Comparison of ENCODE assay signal across 8 mouse cellular contexts in genomic region chr5:24427285-24427633, GRCm38 (mm10). TPM values are rescaled to one million over a fixed set of nuclear protein-coding genes. Genes with fewer than 3 reads are reported as not detected.
DNase-seq lines count a peak whose midpoint lies in the region; ATAC-seq and TF ChIP-seq lines count a peak whose summit lies in the region.

No protein-coding gene starts in this region.

- no peak overlapping the region for H3K27ac ChIP-seq in heart, embryonic 16.5 days (ENCODE audit: low read length)
- H3K27ac ChIP-seq in embryonic facial prominence, embryonic 15.5 days (replicated peaks) = no peak overlapping the region
- no peak overlapping the region for H3K27ac ChIP-seq in liver, embryonic 12.5 days

- peaks cover 33% of the 10 kb centered on the region for H3K4me1 ChIP-seq in heart, embryonic 16.5 days (ENCODE audit: control insufficient read depth, insufficient read depth, low read length)
- peaks cover 63% of the 10 kb centered on the region for H3K4me1 ChIP-seq in E14TG2a.4 (replicated peaks; ENCODE audit: low read depth, low read length)
- peaks cover 50% of the 10 kb centered on the region for H3K4me1 ChIP-seq in embryonic facial prominence, embryonic 15.5 days
- peaks cover 59% of the 10 kb centered on the region for H3K4me1 ChIP-seq in liver, embryonic 12.5 days

- WGBS in heart, embryonic 16.5 days = 45% methylated on average over 12 of the region's 12 CpGs
- WGBS in embryonic facial prominence, embryonic 15.5 days = 22% methylated on average over 12 of the region's 12 CpGs
- WGBS in liver, embryonic 12.5 days (ENCODE audit: insufficient replicate concordance) = 26% methylated on average over 12 of the region's 12 CpGs

- peak overlapping the region; percentile 82; the same call in 1 of the 2 replicates for H3K9ac ChIP-seq in heart, embryonic 16.5 days (ENCODE audit: low read length)
- H3K9ac ChIP-seq in embryonic facial prominence, embryonic 15.5 days = no peak overlapping the region
- peak overlapping the region; percentile 35; the same call in 1 of the 2 replicates for H3K9ac ChIP-seq in liver, embryonic 12.5 days

- no peaks in the 10 kb centered on the region for H3K9me3 ChIP-seq in heart, embryonic 16.5 days (replicated peaks; ENCODE audit: control insufficient read depth, low read length)
- peaks cover 7% of the 10 kb centered on the region for H3K9me3 ChIP-seq in E14TG2a.4 (ENCODE audit: low read length)
- H3K9me3 ChIP-seq in embryonic facial prominence, embryonic 15.5 days (replicated peaks) = no peaks in the 10 kb centered on the region
- H3K9me3 ChIP-seq in liver, embryonic 12.5 days (replicated peaks) = no peaks in the 10 kb centered on the region

- H3K27me3 ChIP-seq in heart, embryonic 16.5 days (ENCODE audit: control insufficient read depth, insufficient read depth, low read length) = no peaks in the 10 kb centered on the region
- peaks cover 38% of the 10 kb centered on the region for H3K27me3 ChIP-seq in E14TG2a.4 (ENCODE audit: insufficient read depth, low read length)
- no peaks in the 10 kb centered on the region for H3K27me3 ChIP-seq in embryonic facial prominence, embryonic 15.5 days
- no peaks in the 10 kb centered on the region; the same call in 1 of the 2 replicates for H3K27me3 ChIP-seq in liver, embryonic 12.5 days (replicated peaks)

- DNase-seq in heart, postnatal 4 days = no peak
- no peak for DNase-seq in thymus, postnatal 36 days
- DNase-seq in layer of hippocampus, adult 9-11 months = no peak

- ATAC-seq in heart, embryonic 16.5 days (replicated peaks; ENCODE audit: extremely low read depth, insufficient read depth, low FRiP score) = no peak
- ATAC-seq in embryonic facial prominence, embryonic 15.5 days (ENCODE audit: insufficient number of reproducible peaks, low FRiP score, low TSS enrichment, low read depth) = no peak
- no peak for ATAC-seq in liver, embryonic 12.5 days
- no peak for ATAC-seq in erythroblast, adult 5-6 weeks (replicated peaks; ENCODE audit: low FRiP score, poor library complexity, severe bottlenecking)

- H3K36me3 ChIP-seq in heart, embryonic 16.5 days (ENCODE audit: control insufficient read depth, insufficient read depth) = peaks cover 16% of the 10 kb centered on the region
- peaks cover 28% of the 10 kb centered on the region for H3K36me3 ChIP-seq in E14TG2a.4 (ENCODE audit: insufficient read depth, low read length)
- peaks cover 34% of the 10 kb centered on the region for H3K36me3 ChIP-seq in embryonic facial prominence, embryonic 15.5 days
- H3K36me3 ChIP-seq in liver, embryonic 12.5 days = peaks cover 30% of the 10 kb centered on the region

- H3K4me2 ChIP-seq in heart, embryonic 16.5 days (ENCODE audit: low read depth, low read length) = peak overlapping the region; percentile 92; the same call in 1 of the 2 replicates
- H3K4me2 ChIP-seq in embryonic facial prominence, embryonic 15.5 days (replicated peaks) = peak overlapping the region; percentile 84
- peak overlapping the region; percentile 95 for H3K4me2 ChIP-seq in liver, embryonic 12.5 days

- no peak for TF ChIP-seq CTCF in E14TG2a.4 (conservative IDR thresholded peaks at IDR 0.05; ENCODE audit: low read length)

- H3K4me3 ChIP-seq in heart, embryonic 16.5 days (ENCODE audit: low read length) = no peak overlapping the region
- H3K4me3 ChIP-seq in E14TG2a.4 (replicated peaks; ENCODE audit: low read length) = peak overlapping the region; percentile 81
- peak overlapping the region; percentile 59 for H3K4me3 ChIP-seq in embryonic facial prominence, embryonic 15.5 days (replicated peaks)
- peak overlapping the region; percentile 74; the same call in 1 of the 2 replicates for H3K4me3 ChIP-seq in liver, embryonic 12.5 days

RNA-seq across cellular contexts. Expression of gene Slc4a2, which starts 3.6 kb away (rescaled TPM):
- 29.2 and 32.5 TPM in 2 replicates for polyA plus RNA-seq in heart, embryonic 16.5 days (2015; fragmentation: Nextera tagmentation; extraction: Ambion mirVana)
- 10 to 100 TPM; 63.2 to 65.7 TPM for total RNA-seq in heart, postnatal 4 days (2021)
- 37.6 and 38.9 TPM in 2 replicates for polyA plus RNA-seq in embryonic facial prominence, embryonic 15.5 days (2015; fragmentation: Nextera tagmentation; extraction: Ambion mirVana)
- polyA plus RNA-seq in liver, embryonic 12.5 days (2016; fragmentation: Nextera tagmentation; extraction: Ambion mirVana) = 16.2 and 16.6 TPM in 2 replicates
- total RNA-seq in erythroblast, adult 5-6 weeks (2015; ENCODE audit: low replicate concordance) = 1.7 and 16.1 TPM in 2 replicates
- total RNA-seq in erythroblast, adult 5-6 weeks (2017; ENCODE audit: low replicate concordance) = 6.3 and 15.9 TPM in 2 replicates

RNA-seq across cellular contexts. Expression of gene Cdk5, which starts 3.9 kb away (rescaled TPM):
- 28.5 and 30.4 TPM in 2 replicates for polyA plus RNA-seq in heart, embryonic 16.5 days (2015; fragmentation: Nextera tagmentation; extraction: Ambion mirVana)
- total RNA-seq in heart, postnatal 4 days (2021) = 10 to 100 TPM; 22.4 to 26.1 TPM
- polyA plus RNA-seq in embryonic facial prominence, embryonic 15.5 days (2015; fragmentation: Nextera tagmentation; extraction: Ambion mirVana) = 52.9 and 54.1 TPM in 2 replicates
- polyA plus RNA-seq in liver, embryonic 12.5 days (2016; fragmentation: Nextera tagmentation; extraction: Ambion mirVana) = 13.0 and 14.1 TPM in 2 replicates
- total RNA-seq in erythroblast, adult 5-6 weeks (2015; ENCODE audit: low replicate concordance) = 0.58 and 4.2 TPM in 2 replicates
- total RNA-seq in erythroblast, adult 5-6 weeks (2017; ENCODE audit: low replicate concordance) = 2.5 and 3.5 TPM in 2 replicates

RNA-seq across cellular contexts. Expression of gene Asic3, which starts 14.1 kb away (rescaled TPM):
- polyA plus RNA-seq in heart, embryonic 16.5 days (2015; fragmentation: Nextera tagmentation; extraction: Ambion mirVana) = 0.14 TPM in 1 of 2 replicates, not detected in the other
- total RNA-seq in heart, postnatal 4 days (2021) = under 1 TPM in 1 of 2 experiments, not detected in 1; 0.19 TPM
- 0.95 and 1.6 TPM in 2 replicates for polyA plus RNA-seq in embryonic facial prominence, embryonic 15.5 days (2015; fragmentation: Nextera tagmentation; extraction: Ambion mirVana)
- not detected in 2 replicates for polyA plus RNA-seq in liver, embryonic 12.5 days (2016; fragmentation: Nextera tagmentation; extraction: Ambion mirVana)
- not detected in 2 replicates for total RNA-seq in erythroblast, adult 5-6 weeks (2015; ENCODE audit: low replicate concordance)
- total RNA-seq in erythroblast, adult 5-6 weeks (2017; ENCODE audit: low replicate concordance) = 1.3 TPM in 1 of 2 replicates, not detected in the other

RNA-seq across cellular contexts. Expression of gene Fastk, which starts 17.8 kb away (rescaled TPM):
- polyA plus RNA-seq in heart, embryonic 16.5 days (2015; fragmentation: Nextera tagmentation; extraction: Ambion mirVana) = 209 and 225 TPM in 2 replicates
- total RNA-seq in heart, postnatal 4 days (2021) = 100 to 1,000 TPM; 194 to 206 TPM
- 123 and 135 TPM in 2 replicates for polyA plus RNA-seq in embryonic facial prominence, embryonic 15.5 days (2015; fragmentation: Nextera tagmentation; extraction: Ambion mirVana)
- 72.4 and 78.0 TPM in 2 replicates for polyA plus RNA-seq in liver, embryonic 12.5 days (2016; fragmentation: Nextera tagmentation; extraction: Ambion mirVana)
- total RNA-seq in erythroblast, adult 5-6 weeks (2015; ENCODE audit: low replicate concordance) = 9.2 and 25.1 TPM in 2 replicates
- total RNA-seq in erythroblast, adult 5-6 weeks (2017; ENCODE audit: low replicate concordance) = 4.3 and 9.1 TPM in 2 replicates

RNA-seq across cellular contexts. Expression of gene Tmub1, which starts 20.4 kb away (rescaled TPM):
- polyA plus RNA-seq in heart, embryonic 16.5 days (2015; fragmentation: Nextera tagmentation; extraction: Ambion mirVana) = 18.4 and 20.3 TPM in 2 replicates
- total RNA-seq in heart, postnatal 4 days (2021) = 1 to 10 TPM; 8.5 to 8.7 TPM
- polyA plus RNA-seq in embryonic facial prominence, embryonic 15.5 days (2015; fragmentation: Nextera tagmentation; extraction: Ambion mirVana) = 20.5 and 21.4 TPM in 2 replicates
- polyA plus RNA-seq in liver, embryonic 12.5 days (2016; fragmentation: Nextera tagmentation; extraction: Ambion mirVana) = 6.7 and 7.2 TPM in 2 replicates
- total RNA-seq in erythroblast, adult 5-6 weeks (2015; ENCODE audit: low replicate concordance) = 2.9 and 3.7 TPM in 2 replicates
- total RNA-seq in erythroblast, adult 5-6 weeks (2017; ENCODE audit: low replicate concordance) = 2.0 and 4.3 TPM in 2 replicates
